Mouse (Mus musculus) lung, adult 2 months (tissue): ENCODE measurements around the gene Eda2r.

Experiments
- CTCF ChIP-seq: fragments of 200-500 bp; IDR thresholded peaks from 2 replicates; pipeline ENCODE4 v1.5.1; 2011; ENCODE audit warnings: mild to moderate bottlenecking, low read length, control low read depth; ENCODE audit not compliant: insufficient read depth
- POLR2A ChIP-seq: fragments of 200-500 bp; IDR thresholded peaks from 2 replicates; pipeline ENCODE4 v1.6.1; 2011; ENCODE audit warnings: low read depth, mild to moderate bottlenecking, control low read depth, low read length, borderline replicate concordance; ENCODE audit errors: extremely low read depth

DNA sequence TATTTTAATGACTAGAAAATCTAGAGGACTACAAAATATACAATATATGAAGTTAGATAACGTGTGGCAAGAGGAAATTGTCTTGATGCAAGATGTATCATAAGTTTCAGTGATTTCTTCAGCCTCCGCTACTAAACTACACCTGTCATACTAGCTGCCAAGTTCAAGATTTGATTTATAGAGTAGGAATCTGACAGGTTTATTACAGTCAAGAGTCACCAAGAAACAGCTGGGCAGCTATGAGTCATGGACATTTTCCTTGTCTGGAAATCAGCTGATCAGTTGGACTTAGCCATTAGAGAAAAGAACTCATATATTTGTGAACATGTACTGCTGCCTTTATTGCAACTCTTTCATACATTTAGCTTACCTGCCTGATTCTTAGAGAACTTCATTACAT, 20.9 kb upstream of the Eda2r start:
- no peak for TF ChIP-seq POLR2A
- TF ChIP-seq CTCF = no peak
